Mouse (Mus musculus) spleen, adult 2 months (tissue): Measurements from ENCODE around the gene Hpgd. TPM values are rescaled to one million over a fixed set of nuclear protein-coding genes. Genes with fewer than 3 reads are reported as not detected.

Experiments used
- DNase-seq, 2 experiments: peaks; one replicate each; pipeline versions ENCODE4 v3.0.0 to v3.0.0-alpha.2; 2012 to 2021; ENCODE audit warnings: low spot score in 2 of 2, low read depth in 1 of 2
- H3K27ac ChIP-seq: fragments of 200-500 bp; 2 replicates; pipeline ENCODE4 v1.5.1; 2012; ENCODE audit warnings: low read length, inconsistent platforms; ENCODE audit not compliant: insufficient read depth
- H3K27me3 ChIP-seq: fragments of 200-500 bp; 2 replicates; pipeline ENCODE4 v1.6.1; 2012; ENCODE audit warnings: mild to moderate bottlenecking, moderate library complexity, low read length, inconsistent platforms; ENCODE audit not compliant: control insufficient read depth, insufficient read depth
- H3K36me3 ChIP-seq: fragments of 200-500 bp; 2 replicates; pipeline ENCODE4 v1.6.1; 2012; ENCODE audit warnings: mild to moderate bottlenecking, low read length, inconsistent platforms; ENCODE audit not compliant: control insufficient read depth, insufficient read depth
- H3K4me1 ChIP-seq: fragments of 200-500 bp; 2 replicates; pipeline ENCODE4 v1.6.1; 2011; ENCODE audit warnings: inconsistent platforms; ENCODE audit not compliant: control insufficient read depth, insufficient read depth, insufficient read length
- H3K4me3 ChIP-seq: fragments of 200-500 bp; 2 replicates; pipeline ENCODE4 v1.5.1; 2011; ENCODE audit warnings: mild to moderate bottlenecking, inconsistent platforms; ENCODE audit not compliant: insufficient read depth, insufficient read length; ENCODE audit errors: extremely low read depth
- CTCF ChIP-seq: fragments of 200-500 bp; IDR thresholded peaks from 2 replicates; pipeline ENCODE4 v1.5.1; 2011; ENCODE audit warnings: mild to moderate bottlenecking, inconsistent platforms; ENCODE audit not compliant: insufficient read depth, insufficient read length, insufficient replicate concordance; ENCODE audit errors: extremely low read depth
- POLR2A ChIP-seq: fragments of 200-500 bp; IDR thresholded peaks from 2 replicates; pipeline ENCODE4 v1.6.1; 2011; ENCODE audit warnings: low read depth, low read length, inconsistent platforms
- WGBS: fragments of 180-500 bp; shearing (Covaris S2); methylation state at CpG from one replicate; pipeline ENCODE4 v1.1.7; 2018; 5-methylcytosine and 5-hydroxymethylcytosine counted together
- polyA plus RNA-seq: library from polyadenylated mRNA; depleted of rRNA; stranded (reverse); fragments of >200 nt; gene quantifications from 2 replicates; pipeline ENCODE4 v1.2.3, GENCODE M21; 2012

The Hpgd gene
- polyA plus RNA-seq, 1 experiment = 17.6 TPM

- H3K4me3 ChIP-seq = no peak overlapping the region
- DNase-seq = no peak
- TF ChIP-seq CTCF = no peak
- TF ChIP-seq POLR2A = no peak
- no peaks in the 10 kb centered on the region for H3K4me1 ChIP-seq
- H3K27me3 ChIP-seq = no peaks in the 10 kb centered on the region
- 75% methylated on average over 7 of the region's 9 CpGs for WGBS
- H3K36me3 ChIP-seq = no peaks in the 10 kb centered on the region
- H3K27ac ChIP-seq = no peak overlapping the region
These were observed 16.4 kb upstream of the Hpgd start for GRCm38 (mm10) chr8:56277810-56278528.

GRCm38 (mm10) chr8:56278545-56279063, 15.8 kb upstream of the Hpgd start:
- no peaks in the 10 kb centered on the region for H3K4me1 ChIP-seq
- H3K27ac ChIP-seq = no peak overlapping the region
- no peak for DNase-seq
- 78% methylated on average over 2 of the region's 2 CpGs for WGBS
- no peaks in the 10 kb centered on the region for H3K36me3 ChIP-seq
- no peaks in the 10 kb centered on the region for H3K27me3 ChIP-seq
- no peak overlapping the region for H3K4me3 ChIP-seq
- no peak for TF ChIP-seq CTCF
- no peak for TF ChIP-seq POLR2A

GRCm38 (mm10) chr8:56283936-56284335, 10.4 kb upstream of the Hpgd start:
- Histone ChIP-seq H3K4me3 (no peak overlapping the region), H3K4me1 (no peaks in the 10 kb centered on the region), H3K36me3 (no peaks in the 10 kb centered on the region), H3K27ac (no peak overlapping the region), H3K27me3 (no peaks in the 10 kb centered on the region)
- no peak for DNase-seq
- 47% methylated on average over 1 of the region's 1 CpGs for WGBS
- TF ChIP-seq CTCF (no peak), POLR2A (no peak)

GRCm38 (mm10) chr8:56284957-56285356, 9.4 kb upstream of the Hpgd start:
- Histone ChIP-seq H3K4me3 (no peak overlapping the region), H3K36me3 (no peaks in the 10 kb centered on the region), H3K4me1 (no peaks in the 10 kb centered on the region), H3K27me3 (no peaks in the 10 kb centered on the region), H3K27ac (no peak overlapping the region)
- WGBS = 48% methylated on average over 3 of the region's 3 CpGs
- TF ChIP-seq POLR2A (no peak), CTCF (no peak)
- no peak for DNase-seq

- Histone ChIP-seq H3K4me3 (no peak overlapping the region), H3K27me3 (no peaks in the 10 kb centered on the region), H3K36me3 (no peaks in the 10 kb centered on the region), H3K4me1 (no peaks in the 10 kb centered on the region), H3K27ac (no peak overlapping the region)
- WGBS = 88% methylated on average over 2 of the region's 2 CpGs
- TF ChIP-seq POLR2A = no peak
- no peak for TF ChIP-seq CTCF
- no peak for DNase-seq
These were observed 7.7 kb upstream of the Hpgd start for GRCm38 (mm10) chr8:56286717-56287116.

GRCm38 (mm10) chr8:56287370-56288072, 6.9 kb upstream of the Hpgd start:
- 80% methylated on average over 7 of the region's 7 CpGs for WGBS

GRCm38 (mm10) chr8:56292318-56292717, 2.1 kb upstream of the Hpgd start:
- DNase-seq = no peak
- TF ChIP-seq CTCF = no peak
- no peak for TF ChIP-seq POLR2A
- 76% methylated on average over 7 of the region's 7 CpGs for WGBS
- Histone ChIP-seq H3K27me3 (0 out of 2 replicates have a peak, but pooled peaks cover 2% of the 10 kb centered on the region), H3K27ac (no peak overlapping the region), H3K4me1 (no peaks in the 10 kb centered on the region), H3K4me3 (no peak overlapping the region), H3K36me3 (no peaks in the 10 kb centered on the region)

More at GRCm38 (mm10) chr8:56287370-56288072, 6.9 kb upstream of the Hpgd start:
- no peak overlapping the region for H3K4me3 ChIP-seq
- no peaks in the 10 kb centered on the region for H3K36me3 ChIP-seq
- TF ChIP-seq POLR2A (no peak), CTCF (no peak)
- no peaks in the 10 kb centered on the region for H3K27me3 ChIP-seq
- DNase-seq = no peak
- H3K27ac ChIP-seq = no peak overlapping the region
- no peaks in the 10 kb centered on the region for H3K4me1 ChIP-seq
